Comparison of ENCODE assay signal across 8 mouse cellular contexts in genomic region chr1:162664826-162665475, GRCm38 (mm10). TPM values are rescaled to one million over a fixed set of nuclear protein-coding genes. Genes with fewer than 3 reads are reported as not detected.
DNase-seq lines count a peak whose midpoint lies in the region; ATAC-seq and TF ChIP-seq lines count a peak whose summit lies in the region.

No protein-coding gene starts in this region.

- H3K4me1 ChIP-seq in CH12.LX (ENCODE audit: control insufficient read depth in 1 of 2, insufficient read depth in 2 of 2), result no peaks in the 10 kb centered on the region; a peak in 1 of 4 replicates
- peaks cover 13% of the 10 kb centered on the region for H3K4me1 ChIP-seq in forebrain, embryonic 10.5 days
- H3K4me1 ChIP-seq in heart, embryonic 16.5 days (ENCODE audit: control insufficient read depth, insufficient read depth, low read length), result peaks cover 4% of the 10 kb centered on the region; the same call in 1 of the 2 replicates
- peaks cover 12% of the 10 kb centered on the region for H3K4me1 ChIP-seq in liver, embryonic 13.5 days (replicated peaks)
- no peaks in the 10 kb centered on the region for H3K4me1 ChIP-seq in neural tube, embryonic 11.5 days (ENCODE audit: control insufficient read depth, insufficient read depth, low read length)

- TF ChIP-seq POLR2A in CH12.LX (IDR thresholded peaks at IDR 0.05; ENCODE audit: low read depth, low read length), result no peak

- H3K27me3 ChIP-seq in CH12.LX (replicated peaks), result no peaks in the 10 kb centered on the region
- H3K27me3 ChIP-seq in forebrain, embryonic 10.5 days (ENCODE audit: poor library complexity, severe bottlenecking), result no peaks in the 10 kb centered on the region
- H3K27me3 ChIP-seq in heart, embryonic 16.5 days (ENCODE audit: control insufficient read depth, insufficient read depth, low read length), result no peaks in the 10 kb centered on the region
- no peaks in the 10 kb centered on the region for H3K27me3 ChIP-seq in liver, embryonic 13.5 days
- no peaks in the 10 kb centered on the region for H3K27me3 ChIP-seq in neural tube, embryonic 11.5 days (ENCODE audit: control insufficient read depth, insufficient read depth, low read length)

- H3K9ac ChIP-seq in CH12.LX (ENCODE audit: insufficient read depth, low read depth), result no peak overlapping the region
- H3K9ac ChIP-seq in heart, embryonic 16.5 days (ENCODE audit: low read length), result no peak overlapping the region
- H3K9ac ChIP-seq in liver, embryonic 13.5 days, result no peak overlapping the region
- no peak overlapping the region for H3K9ac ChIP-seq in neural tube, embryonic 11.5 days (ENCODE audit: low read length)

- no peaks in the 10 kb centered on the region for H3K9me3 ChIP-seq in CH12.LX (replicated peaks; ENCODE audit: low read length)
- no peaks in the 10 kb centered on the region for H3K9me3 ChIP-seq in forebrain, embryonic 10.5 days
- no peaks in the 10 kb centered on the region for H3K9me3 ChIP-seq in heart, embryonic 16.5 days (replicated peaks; ENCODE audit: control insufficient read depth, low read length)
- no peaks in the 10 kb centered on the region for H3K9me3 ChIP-seq in liver, embryonic 13.5 days (replicated peaks)
- H3K9me3 ChIP-seq in neural tube, embryonic 11.5 days (ENCODE audit: control insufficient read depth, low read length), result no peaks in the 10 kb centered on the region

- TF ChIP-seq RAD21 in CH12.LX (IDR thresholded peaks at IDR 0.05; ENCODE audit: low read depth, low read length), result peak; percentile 97

- peak; percentile 62 to 95 for TF ChIP-seq CTCF in CH12.LX (conservative IDR thresholded peaks at IDR 0.05 in 1 of 2, IDR thresholded peaks at IDR 0.05 in 1 of 2; ENCODE audit: low read depth in 2 of 2, low read length in 2 of 2)

- peak; percentile 75 for DNase-seq in CH12.LX (ENCODE audit: extremely low read depth)
- peak; percentile 72 for DNase-seq in c-Kit-positive CD71-negative TER-119-negative erythroid progenitor cells, embryonic 14.5 days (ENCODE audit: low read depth)
- DNase-seq in forebrain, embryonic 10.5 days (ENCODE audit: extremely low spot score, low spot score), result peak; percentile 80
- peak; percentile 81 to 83 for DNase-seq in kidney, postnatal 25 days
- peak; percentile 56 for DNase-seq in liver, embryonic 13.5 days
- peak; percentile 83 for DNase-seq in neural tube, embryonic 11.5 days (ENCODE audit: low spot score)
- DNase-seq in telencephalon, adult 2 months (ENCODE audit: low read depth, low spot score), result peak; percentile 58

- dilution Hi-C loops in CH12.LX (cut with MboI; ENCODE audit: extremely low pct_ligation_motif_present, extremely low pct_unique_long_range_greater_than_20kb, low sequenced_read_pairs), result no loop called here

- H3K27ac ChIP-seq in CH12.LX (ENCODE audit: insufficient read depth, low read depth), result no peak overlapping the region
- peak overlapping the region; percentile 51 for H3K27ac ChIP-seq in forebrain, embryonic 10.5 days
- H3K27ac ChIP-seq in heart, embryonic 16.5 days (ENCODE audit: low read length), result no peak overlapping the region
- no peak overlapping the region for H3K27ac ChIP-seq in liver, embryonic 13.5 days
- H3K27ac ChIP-seq in neural tube, embryonic 11.5 days (ENCODE audit: low read depth, low read length), result no peak overlapping the region

- in situ Hi-C loops in CH12.LX (cut with MboI; ENCODE audit: low pct_ligation_motif_present, low pct_unique_long_range_greater_than_20kb, low sequenced_read_pairs), result loop anchor here (5.0 to 10.0 kb wide), 2 partner anchors 113 to 300 kb away; no protein-coding TSS in a partner anchor

- ATAC-seq in heart, embryonic 16.5 days (replicated peaks; ENCODE audit: extremely low read depth, insufficient read depth, low FRiP score), result peak; percentile 98
- peak; percentile 94 for ATAC-seq in liver, embryonic 13.5 days (ENCODE audit: low read depth)
- ATAC-seq in neural tube, embryonic 11.5 days (ENCODE audit: insufficient read depth, low FRiP score, low TSS enrichment), result peak; percentile 92

- no peak for TF ChIP-seq EP300 in CH12.LX (IDR thresholded peaks at IDR 0.05; ENCODE audit: low read length)

- peaks cover 6 to 15% of the 10 kb centered on the region in 2 experiments for H3K36me3 ChIP-seq in CH12.LX (replicated peaks in 1 of 2; ENCODE audit: control insufficient read depth in 1 of 2, insufficient read depth in 1 of 2, low read length in 1 of 2)
- H3K36me3 ChIP-seq in forebrain, embryonic 10.5 days (replicated peaks), result peaks cover 12% of the 10 kb centered on the region
- 0 out of 2 replicates have a peak, but pooled peaks cover 4% of the 10 kb centered on the region for H3K36me3 ChIP-seq in heart, embryonic 16.5 days (ENCODE audit: control insufficient read depth, insufficient read depth)
- peaks cover 9% of the 10 kb centered on the region for H3K36me3 ChIP-seq in liver, embryonic 13.5 days
- no peaks in the 10 kb centered on the region for H3K36me3 ChIP-seq in neural tube, embryonic 11.5 days (ENCODE audit: control insufficient read depth, insufficient read depth, low read length)

- H3K4me3 ChIP-seq in CH12.LX (replicated peaks in 1 of 3; ENCODE audit: low read depth in 2 of 3, low read length in 2 of 3, poor library complexity in 1 of 3), result no peak overlapping the region
- peak overlapping the region; percentile 46 for H3K4me3 ChIP-seq in forebrain, embryonic 10.5 days
- H3K4me3 ChIP-seq in heart, embryonic 16.5 days (ENCODE audit: low read length), result no peak overlapping the region
- H3K4me3 ChIP-seq in liver, embryonic 13.5 days (replicated peaks), result peak overlapping the region; percentile 40; the same call in 1 of the 2 replicates
- no peak overlapping the region for H3K4me3 ChIP-seq in neural tube, embryonic 11.5 days (ENCODE audit: low read depth, low read length)

- no peaks in the 10 kb centered on the region for H3K79me2 ChIP-seq in CH12.LX (replicated peaks; ENCODE audit: control insufficient read depth, extremely low read depth, insufficient read depth, poor library complexity, severe bottlenecking)

- peak overlapping the region; percentile 25; the same call in 1 of the 2 replicates for H3K4me2 ChIP-seq in CH12.LX (ENCODE audit: insufficient read depth, low read depth, poor library complexity, severe bottlenecking)
- peak overlapping the region; percentile 74; the same call in 1 of the 2 replicates for H3K4me2 ChIP-seq in heart, embryonic 16.5 days (ENCODE audit: low read depth, low read length)
- no peak overlapping the region for H3K4me2 ChIP-seq in liver, embryonic 13.5 days
- no peak overlapping the region for H3K4me2 ChIP-seq in neural tube, embryonic 11.5 days (ENCODE audit: low read depth)

- WGBS in forebrain, embryonic 10.5 days, result 21% methylated on average over 10 of the region's 10 CpGs
- 14% methylated on average over 10 of the region's 10 CpGs for WGBS in heart, embryonic 16.5 days
- 9% methylated on average over 10 of the region's 10 CpGs for WGBS in liver, embryonic 13.5 days (ENCODE audit: insufficient replicate concordance)
- WGBS in neural tube, embryonic 11.5 days, result 16% methylated on average over 10 of the region's 10 CpGs

TF ChIP-seq in CH12.LX, 34 proteins besides CTCF, POLR2A, EP300 and RAD21:
- TF ChIP-seq ZC3H11A (IDR thresholded peaks at IDR 0.05; ENCODE audit: low read depth, low read length) (peak; percentile 80), POLR2AphosphoS2 (IDR thresholded peaks at IDR 0.05; ENCODE audit: low read depth, low read length) (no peak), MEF2A (IDR thresholded peaks at IDR 0.05; ENCODE audit: borderline replicate concordance, low read depth, low read length) (peak; percentile 38; the same call in 1 of the 2 replicates), ELF1 (IDR thresholded peaks at IDR 0.05; ENCODE audit: low read depth, low read length) (0 out of 2 replicates have a peak, but pooled peaks have one; percentile 24), IRF4 (IDR thresholded peaks at IDR 0.05; ENCODE audit: low read depth, low read length) (peak; percentile 64; the same call in 1 of the 2 replicates), BHLHE40 (IDR thresholded peaks at IDR 0.05; ENCODE audit: low read depth, low read length) (0 out of 2 replicates have a peak, but pooled peaks have one; percentile 16), SMC3 (IDR thresholded peaks at IDR 0.05; ENCODE audit: low read depth, low read length) (peak; percentile 89), MYC (IDR thresholded peaks at IDR 0.05; ENCODE audit: low read depth, low read length) (peak; percentile 70; the same call in 1 of the 2 replicates), MAFK (IDR thresholded peaks at IDR 0.05; ENCODE audit: insufficient replicate concordance, low read length) (no peak), SIN3A (IDR thresholded peaks at IDR 0.05; ENCODE audit: low read length) (0 out of 2 replicates have a peak, but pooled peaks have one; percentile 55)

RNA-seq across cellular contexts. Expression of gene Myocos, which starts 6.9 kb away (rescaled TPM):
- total RNA-seq in CH12.LX (2012; rRNA removed) (not detected in 2 replicates), CH12.LX (2014; rRNA removed) (not detected in 2 replicates)
- not detected in 2 replicates for polyA plus RNA-seq in CH12.LX (2012; ENCODE audit: insufficient read length, low read depth)
- not detected in 2 replicates for polyA plus RNA-seq in forebrain, embryonic 10.5 days (2016; fragmentation: Nextera tagmentation; extraction: Ambion mirVana)
- not detected in 2 replicates for polyA plus RNA-seq in heart, embryonic 16.5 days (2015; fragmentation: Nextera tagmentation; extraction: Ambion mirVana)
- polyA plus RNA-seq in liver, embryonic 13.5 days (2015; fragmentation: Nextera tagmentation; extraction: Ambion mirVana), result not detected in 2 replicates
- not detected in 2 replicates for polyA plus RNA-seq in neural tube, embryonic 11.5 days (2014; fragmentation: Nextera tagmentation; extraction: Ambion mirVana)

RNA-seq across cellular contexts. Expression of gene Myoc, which starts 26.0 kb away (rescaled TPM):
- total RNA-seq in CH12.LX (2012; rRNA removed), result not detected in 2 replicates
- not detected in 2 replicates for total RNA-seq in CH12.LX (2014; rRNA removed)
- not detected in 2 replicates for polyA plus RNA-seq in CH12.LX (2012; ENCODE audit: insufficient read length, low read depth)
- not detected in 2 replicates for polyA plus RNA-seq in forebrain, embryonic 10.5 days (2016; fragmentation: Nextera tagmentation; extraction: Ambion mirVana)
- polyA plus RNA-seq in heart, embryonic 16.5 days (2015; fragmentation: Nextera tagmentation; extraction: Ambion mirVana), result 0.07 TPM in 1 of 2 replicates, not detected in the other
- not detected in 2 replicates for polyA plus RNA-seq in liver, embryonic 13.5 days (2015; fragmentation: Nextera tagmentation; extraction: Ambion mirVana)
- not detected in 2 replicates for polyA plus RNA-seq in neural tube, embryonic 11.5 days (2014; fragmentation: Nextera tagmentation; extraction: Ambion mirVana)

Comparison
In these comparisons a context has a peak if more than half of its experiments do, and no peak if none do; other contexts are left out.
1. H3K4me2 ChIP-seq: peak in CH12.LX (single experiment) and heart, embryonic 16.5 days (single experiment); none in liver, embryonic 13.5 days (single experiment) and neural tube, embryonic 11.5 days (single experiment).
2. H3K4me3 ChIP-seq: peak in forebrain, embryonic 10.5 days (single experiment) and liver, embryonic 13.5 days (single experiment); none in CH12.LX (0 of 3), heart, embryonic 16.5 days (single experiment) and neural tube, embryonic 11.5 days (single experiment).
3. Peak in every context shown above with its lines, with median percentiles within 50 percentile points of each other: DNase-seq and ATAC-seq.